Mouse (Mus musculus) natural killer cell, adult 2 months (primary cell): ENCODE results near the gene Zfp322a.
A peak's percentile ranks its signal among the peaks of the same experiment; 100 is the strongest.
"Not testable (repeated sequence)": the region's sequence is repeated elsewhere in the genome, so short reads cannot be mapped to it uniquely, and the experiment has no call there.

Source experiments
- DNase-seq, 2 experiments: peaks; one replicate each; pipeline ENCODE4 v3.0.0; 2022; ENCODE audit warnings: low spot score in 2 of 2

Gene Zfp322a

GRCm38 (mm10) chr13:23368583-23369420, at the start of gene Zfp322a:
TSS of gene Zfp322a (minus strand) at chr13:23369208.
- DNase-seq = peak; percentile 88 to 91

GRCm38 (mm10) chr13:23412630-23413521, 43.9 kb upstream of the Zfp322a start:
- DNase-seq = peak in 1 of 2 experiments; percentile 32

GRCm38 (mm10) chr13:23412211-23412629, 43.2 kb upstream of the Zfp322a start:
- no peak for DNase-seq

- DNase-seq = no peak
Observed at GRCm38 (mm10) chr13:23411311-23412210, 42.6 kb upstream of the Zfp322a start.

- DNase-seq = no peak
Observed at GRCm38 (mm10) chr13:23410632-23411031, 41.6 kb upstream of the Zfp322a start.

- DNase-seq = no peak
Observed at GRCm38 (mm10) chr13:23402626-23403025, 33.6 kb upstream of the Zfp322a start.

- DNase-seq = peak; percentile 72 to 82
Observed at GRCm38 (mm10) chr13:23401683-23402527, 32.9 kb upstream of the Zfp322a start.

GRCm38 (mm10) chr13:23400771-23401682, 32.0 kb upstream of the Zfp322a start:
- no peak for DNase-seq

GRCm38 (mm10) chr13:23396913-23397312, 27.9 kb upstream of the Zfp322a start:
- DNase-seq = not testable (repeated sequence)

- no peak for DNase-seq
Observed at GRCm38 (mm10) chr13:23396246-23396703, 27.3 kb upstream of the Zfp322a start.

GRCm38 (mm10) chr13:23395301-23396245, 26.6 kb upstream of the Zfp322a start:
- no peak for DNase-seq

- no peak for DNase-seq
Observed at GRCm38 (mm10) chr13:23387548-23387947, 18.5 kb upstream of the Zfp322a start.

- no peak for DNase-seq
Observed at GRCm38 (mm10) chr13:23383127-23383526, 14.1 kb upstream of the Zfp322a start.

GRCm38 (mm10) chr13:23372433-23372832, 3.4 kb upstream of the Zfp322a start:
- DNase-seq = no peak

GRCm38 (mm10) chr13:23370075-23370474, 1.1 kb upstream of the Zfp322a start:
- DNase-seq = no peak

- DNase-seq = no peak
Observed at GRCm38 (mm10) chr13:23369421-23369765, 385 bp upstream of the Zfp322a start.

- DNase-seq = no peak
Observed at GRCm38 (mm10) chr13:23361536-23361935, 7.5 kb downstream of the Zfp322a start.

GRCm38 (mm10) chr13:23354541-23354940, 14.5 kb downstream of the Zfp322a start:
- not testable (repeated sequence) for DNase-seq
